Mouse (Mus musculus): ENCODE results near the gene Nck1.

GRCm38 (mm10) chr9:100467653-100468052, 78.3 kb downstream of the Nck1 start:
- TF ChIP-seq CTCF (IDR thresholded peaks at IDR 0.05; ENCODE audit: low read depth) (no peak), EP300 (IDR thresholded peaks at IDR 0.05; ENCODE audit: low read depth) (no peak)

All from heart, postnatal 0 days (tissue).